Mouse (Mus musculus) heart, embryonic 11.5 days (tissue): ENCODE results near the gene Txnrd1. TPM values are rescaled to one million over a fixed set of nuclear protein-coding genes. Genes with fewer than 3 reads are reported as not detected.
A peak's percentile ranks its signal among the peaks of the same experiment; 100 is the strongest.

Experiments
- ATAC-seq: fragments of 200-750 bp; cut with Nextera tagmentation; replicated peaks from 2 replicates; pipeline ENCODE4 v1.8.0; 2017; ENCODE audit warnings: moderate library complexity; ENCODE audit not compliant: insufficient number of reproducible peaks, low FRiP score, low TSS enrichment
- H3K27ac ChIP-seq: fragments of 300-500 bp; sonication (generic); 2 replicates; pipeline ENCODE4 v1.5.1; 2014; ENCODE audit warnings: mild to moderate bottlenecking, low read depth, low read length
- H3K27me3 ChIP-seq: fragments of 300-500 bp; sonication (generic); 2 replicates; pipeline ENCODE4 v1.6.1; 2014; ENCODE audit warnings: mild to moderate bottlenecking, low read length, mixed read lengths; ENCODE audit not compliant: control insufficient read depth, insufficient read depth
- H3K36me3 ChIP-seq: fragments of 300-500 bp; sonication (generic); 2 replicates; pipeline ENCODE4 v1.6.1; 2014; ENCODE audit warnings: mild to moderate bottlenecking, low read length, moderate library complexity, mixed read lengths; ENCODE audit not compliant: control insufficient read depth, insufficient read depth
- H3K4me1 ChIP-seq: fragments of 300-500 bp; sonication (generic); 2 replicates; pipeline ENCODE4 v1.6.1; 2014; ENCODE audit warnings: low read length; ENCODE audit not compliant: control insufficient read depth, insufficient read depth
- H3K4me2 ChIP-seq: fragments of 300-500 bp; sonication (generic); 2 replicates; pipeline ENCODE4 v1.6.1; 2014; ENCODE audit warnings: mild to moderate bottlenecking, moderate library complexity
- H3K4me3 ChIP-seq: fragments of 300-500 bp; sonication (generic); 2 replicates; pipeline ENCODE4 v1.5.1; 2014; ENCODE audit warnings: low read depth, low read length
- H3K9ac ChIP-seq: fragments of 300-500 bp; sonication (generic); 2 replicates; pipeline ENCODE4 v1.6.1; 2014; ENCODE audit warnings: mild to moderate bottlenecking, low read depth, low read length, moderate library complexity
- H3K9me3 ChIP-seq: fragments of 300-500 bp; sonication (generic); replicated peaks from 2 replicates; pipeline ENCODE4 v1.6.1; 2016; ENCODE audit warnings: low read length; ENCODE audit not compliant: control insufficient read depth
- WGBS: fragments of 180-500 bp; shearing (Covaris S2); extraction: QIAGEN DNeasy Blood & Tissue Kit; methylation state at CpG from one replicate; pipeline ENCODE4 v1.1.7; 2014; ENCODE audit not compliant: insufficient replicate concordance; 5-methylcytosine and 5-hydroxymethylcytosine counted together
- polyA plus RNA-seq: library from polyadenylated mRNA; unstranded; fragments of >200 nt; fragmentation: Nextera tagmentation; extraction: Ambion mirVana; gene quantifications from 2 replicates; pipeline ENCODE4 v1.2.1, GENCODE M21; 2014

Gene Txnrd1
- polyA plus RNA-seq, 1 experiment from 2014 or later = 88.2 TPM

GRCm38 (mm10) chr10:82863827-82864226 lies 30.1 kb downstream of the Txnrd1 start:
- H3K4me3 ChIP-seq = no peak overlapping the region
- no peak for ATAC-seq
- no peak overlapping the region for H3K9ac ChIP-seq
- no peak overlapping the region for H3K27ac ChIP-seq
- H3K27me3 ChIP-seq = no peaks in the 10 kb centered on the region
- no peaks in the 10 kb centered on the region for H3K9me3 ChIP-seq
- peaks cover 18% of the 10 kb centered on the region for H3K4me1 ChIP-seq
- H3K4me2 ChIP-seq = no peak overlapping the region
- 76% methylated on average over 7 of the region's 7 CpGs for WGBS
- H3K36me3 ChIP-seq = peaks cover 12% of the 10 kb centered on the region

GRCm38 (mm10) chr10:82866356-82866755 lies 32.6 kb downstream of the Txnrd1 start, which contains the start of gene Eid3:
TSS of gene Eid3 (plus strand) at chr10:82866626.
- Histone ChIP-seq H3K4me3 (no peak within 1 kb of the TSS), H3K4me1 (peaks cover 17% of the 10 kb centered on the region), H3K9ac (no peak within 1 kb of the TSS), H3K4me2 (no peak within 1 kb of the TSS), H3K36me3 (peaks cover 17% of the 10 kb centered on the region), H3K9me3 (no peaks in the 10 kb centered on the region), H3K27ac (no peak within 1 kb of the TSS), H3K27me3 (no peaks in the 10 kb centered on the region)
- WGBS = 73% methylated on average over 9 of the region's 9 CpGs
- ATAC-seq = no peak

GRCm38 (mm10) chr10:82866832-82867231 lies 33.1 kb downstream of the Txnrd1 start:
- H3K36me3 ChIP-seq = peaks cover 17% of the 10 kb centered on the region
- H3K4me1 ChIP-seq = peaks cover 13% of the 10 kb centered on the region
- no peak overlapping the region for H3K27ac ChIP-seq
- WGBS = 92% methylated on average over 18 of the region's 18 CpGs
- H3K9ac ChIP-seq = no peak overlapping the region
- H3K4me3 ChIP-seq = no peak overlapping the region
- H3K27me3 ChIP-seq = no peaks in the 10 kb centered on the region
- H3K4me2 ChIP-seq = no peak overlapping the region
- no peaks in the 10 kb centered on the region for H3K9me3 ChIP-seq
- ATAC-seq = no peak

DNA sequence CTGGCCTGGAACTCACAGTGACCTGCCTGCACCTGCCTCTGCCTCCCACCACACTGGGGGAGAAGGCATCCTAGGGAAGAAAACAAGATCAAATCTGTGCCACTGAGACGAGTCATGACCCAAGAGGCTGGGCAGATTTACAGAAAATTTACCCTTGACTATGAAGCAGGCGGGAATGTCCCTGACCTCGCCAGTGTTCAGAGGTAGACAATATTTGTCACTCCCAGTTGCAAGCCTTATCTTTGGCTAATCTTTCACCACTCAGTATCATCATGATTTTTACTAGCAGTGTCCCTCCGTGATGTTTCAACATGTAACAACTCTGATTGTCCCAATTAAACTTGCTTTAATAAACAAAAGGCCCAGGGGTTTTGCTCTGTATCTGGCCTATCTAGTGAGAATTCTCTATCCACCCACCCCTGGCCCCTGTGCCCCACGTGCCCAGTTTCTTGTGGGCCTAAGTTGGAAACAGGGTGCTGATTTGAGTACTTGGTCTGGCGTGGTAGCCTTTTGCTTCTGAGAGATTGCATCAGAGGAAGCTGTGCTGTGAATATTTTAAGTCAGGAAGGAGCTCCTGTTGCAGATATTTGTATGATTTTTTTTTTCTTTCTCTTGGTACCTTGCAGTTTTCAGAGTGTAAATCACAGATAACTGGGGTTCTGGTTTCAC lies 34.8 kb downstream of the Txnrd1 start:
- Histone ChIP-seq H3K27me3 (no peaks in the 10 kb centered on the region), H3K4me2 (no peak overlapping the region), H3K9me3 (no peaks in the 10 kb centered on the region), H3K27ac (no peak overlapping the region), H3K4me3 (no peak overlapping the region), H3K4me1 (peaks cover 15% of the 10 kb centered on the region), H3K9ac (0 out of 2 replicates have a peak overlapping the region, but pooled peaks have one; percentile 5), H3K36me3 (peaks cover 17% of the 10 kb centered on the region)
- whole genome bisulfite sequencing = 80% methylated on average over 6 of the region's 6 CpGs
- no peak for ATAC-seq

DNA sequence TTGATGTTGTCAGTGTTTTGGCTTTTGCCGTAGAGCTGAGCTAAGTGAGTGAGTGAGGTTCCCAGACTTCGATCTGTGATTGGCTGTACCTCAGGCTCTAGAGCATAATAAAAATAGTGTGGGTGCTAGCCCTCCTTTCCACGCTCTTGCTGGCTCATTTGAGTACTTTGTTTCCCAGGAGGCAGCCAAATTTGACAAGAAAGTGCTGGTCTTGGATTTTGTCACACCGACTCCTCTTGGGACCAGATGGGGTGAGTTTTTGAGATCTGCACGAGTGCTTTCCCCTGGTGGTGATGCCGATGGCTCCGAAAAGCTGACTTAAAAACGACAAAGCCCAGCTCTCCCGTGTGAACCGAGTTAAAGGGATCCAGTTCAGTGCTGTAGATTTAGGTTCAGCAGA lies 41.7 kb downstream of the Txnrd1 start:
- H3K27me3 ChIP-seq = no peaks in the 10 kb centered on the region
- no peaks in the 10 kb centered on the region for H3K9me3 ChIP-seq
- H3K4me2 ChIP-seq = no peak overlapping the region
- WGBS = 87% methylated on average over 10 of the region's 10 CpGs
- H3K27ac ChIP-seq = no peak overlapping the region
- H3K4me3 ChIP-seq = no peak overlapping the region
- ATAC-seq = no peak
- H3K4me1 ChIP-seq = peaks cover 10% of the 10 kb centered on the region; the same call in 1 of the 2 replicates
- peaks cover 42% of the 10 kb centered on the region for H3K36me3 ChIP-seq
- H3K9ac ChIP-seq = no peak overlapping the region

GRCm38 (mm10) chr10:82876076-82876796 lies 42.5 kb downstream of the Txnrd1 start:
- no peak for ATAC-seq
- Histone ChIP-seq H3K36me3 (peaks cover 48% of the 10 kb centered on the region), H3K27me3 (no peaks in the 10 kb centered on the region), H3K9me3 (no peaks in the 10 kb centered on the region), H3K4me3 (no peak overlapping the region), H3K27ac (no peak overlapping the region), H3K4me1 (peaks cover 10% of the 10 kb centered on the region; the same call in 1 of the 2 replicates), H3K9ac (no peak overlapping the region), H3K4me2 (no peak overlapping the region)
- 73% methylated on average over 16 of the region's 16 CpGs for WGBS

- Histone ChIP-seq H3K4me2 (no peak overlapping the region), H3K9me3 (no peaks in the 10 kb centered on the region), H3K27me3 (no peaks in the 10 kb centered on the region), H3K27ac (no peak overlapping the region), H3K4me3 (no peak overlapping the region), H3K4me1 (peaks cover 13% of the 10 kb centered on the region), H3K9ac (no peak overlapping the region), H3K36me3 (peaks cover 39% of the 10 kb centered on the region)
- ATAC-seq = no peak
- WGBS = 93% methylated on average over 6 of the region's 6 CpGs
Observed at GRCm38 (mm10) chr10:82887354-82887753, 53.6 kb downstream of the Txnrd1 start.

GRCm38 (mm10) chr10:82888576-82888975 lies 54.8 kb downstream of the Txnrd1 start:
- Histone ChIP-seq H3K36me3 (peaks cover 30% of the 10 kb centered on the region), H3K4me3 (no peak overlapping the region), H3K27me3 (no peaks in the 10 kb centered on the region), H3K9me3 (no peaks in the 10 kb centered on the region), H3K27ac (no peak overlapping the region), H3K4me1 (peaks cover 13% of the 10 kb centered on the region), H3K9ac (no peak overlapping the region), H3K4me2 (no peak overlapping the region)
- no peak for ATAC-seq
- 71% methylated on average over 8 of the region's 8 CpGs for WGBS
